Mouse (Mus musculus): ENCODE results near the gene Vwf. TPM values are rescaled to one million over a fixed set of nuclear protein-coding genes. Genes with fewer than 3 reads are reported as not detected.

The Vwf gene
- polyA plus RNA-seq, 1 experiment from 2014 or later, result 5.1 TPM

GRCm38 (mm10) chr6:125729986-125730535, 183.5 kb downstream of the Vwf start:
- no peak for DNase-seq (ENCODE audit: low spot score)

Other genes starting within 250 kb of the Vwf start
- 29.6 and 30.9 TPM in 2 replicates for gene Ltbr, start 232.9 kb upstream of the Vwf start, polyA plus RNA-seq (2015; fragmentation: Nextera tagmentation; extraction: Ambion mirVana)
- gene Scnn1a, start 226.1 kb upstream of the Vwf start, polyA plus RNA-seq (2015; fragmentation: Nextera tagmentation; extraction: Ambion mirVana), result 9.0 and 9.5 TPM in 2 replicates
- 67.3 and 67.9 TPM in 2 replicates for gene Tnfrsf1a, start 197.4 kb upstream of the Vwf start, polyA plus RNA-seq (2015; fragmentation: Nextera tagmentation; extraction: Ambion mirVana)
- 1.0 and 1.2 TPM in 2 replicates for gene Plekhg6, start 166.0 kb upstream of the Vwf start, polyA plus RNA-seq (2015; fragmentation: Nextera tagmentation; extraction: Ambion mirVana)
- 85.6 and 85.9 TPM in 2 replicates for gene Cd9, start 52.0 kb upstream of the Vwf start, polyA plus RNA-seq (2015; fragmentation: Nextera tagmentation; extraction: Ambion mirVana)
- 0.05 TPM in 1 of 2 replicates, not detected in the other for gene Ano2, start 143.6 kb downstream of the Vwf start, polyA plus RNA-seq (2015; fragmentation: Nextera tagmentation; extraction: Ambion mirVana)

Data from thymus, postnatal 0 days (tissue).